Mouse (Mus musculus): ENCODE results near the gene Olfr619.

The Olfr619 gene

GRCm38 (mm10) chr7:103600275-103600674 is at the start of gene Olfr619:
Gene Olfr619 (plus strand): TSS chr7:103600575.
- DNase-seq: no peak

- DNase-seq: no peak
Measured at GRCm38 (mm10) chr7:103555779-103556178, 44.6 kb upstream of the Olfr619 start, which contains the start of gene Olfr615. Gene Olfr615 (plus strand): TSS chr7:103556079.

- no peak for DNase-seq
Measured at GRCm38 (mm10) chr7:103569043-103569442, 31.3 kb upstream of the Olfr619 start, which contains the start of gene Olfr616. Gene Olfr616 (minus strand): TSS chr7:103569143.

GRCm38 (mm10) chr7:103572761-103573160 is 27.6 kb upstream of the Olfr619 start, which contains the start of gene Olfr617:
Gene Olfr617 (plus strand): TSS chr7:103573061.
- DNase-seq: no peak

GRCm38 (mm10) chr7:103589803-103590202 is 10.6 kb upstream of the Olfr619 start, which contains the start of gene Olfr618:
Gene Olfr618 (plus strand): TSS chr7:103590103.
- DNase-seq: no peak

- DNase-seq: no peak
Measured at GRCm38 (mm10) chr7:103607425-103607824, 7.0 kb downstream of the Olfr619 start.

- DNase-seq: no peak
Measured at GRCm38 (mm10) chr7:103612434-103612833, 12.1 kb downstream of the Olfr619 start, which contains the start of gene Olfr620. Gene Olfr620 (minus strand): TSS chr7:103612534.

- DNase-seq: no peak
Measured at GRCm38 (mm10) chr7:103636795-103637194, 36.4 kb downstream of the Olfr619 start.

- no peak for DNase-seq
Measured at GRCm38 (mm10) chr7:103642602-103643001, 42.2 kb downstream of the Olfr619 start, which contains the start of gene Olfr622. Gene Olfr622 (minus strand): TSS chr7:103642702.

- DNase-seq: no peak
Measured at GRCm38 (mm10) chr7:103644070-103644469, 43.7 kb downstream of the Olfr619 start.

All from lung, postnatal 36 days (tissue).